Mouse (Mus musculus): Measurements from ENCODE around the gene Zfp36l1. TPM values are rescaled to one million over a fixed set of nuclear protein-coding genes. Genes with fewer than 3 reads are reported as not detected.

Zfp36l1 gene
- total RNA-seq, 2 experiments from 2014 or later = 37.3 to 40.0 TPM

- no peak for DNase-seq (ENCODE audit: low spot score in 2 of 2)
- intact Hi-C loops (cut with DNase I) = no loop called here
Observed at GRCm38 (mm10) chr12:80083937-80084336, 28.9 kb downstream of the Zfp36l1 start.

GRCm38 (mm10) chr12:80083133-80083821 is 29.5 kb downstream of the Zfp36l1 start:
- no peak for DNase-seq (ENCODE audit: low spot score in 2 of 2)
- intact Hi-C loops (cut with DNase I) = no loop called here

DNA sequence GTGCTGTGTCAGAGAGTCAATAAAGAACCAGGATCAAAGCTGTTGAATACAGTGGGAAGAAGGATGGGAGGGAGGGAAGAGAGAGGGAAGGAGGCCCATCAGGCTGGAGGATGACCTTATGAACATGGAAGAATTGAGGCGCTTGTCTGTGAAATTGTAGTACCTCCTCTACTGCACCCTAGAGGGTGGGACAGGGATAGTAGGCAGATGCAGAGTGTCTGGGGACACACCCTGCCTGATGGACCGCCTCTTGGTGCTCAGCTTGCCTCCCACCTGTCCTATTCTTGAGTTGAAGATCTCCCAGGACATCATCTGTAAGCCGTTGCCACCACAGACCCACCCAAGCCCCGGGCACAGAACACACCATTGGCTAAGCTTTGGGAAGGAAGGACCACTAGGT is 30.1 kb downstream of the Zfp36l1 start:
- intact Hi-C loops (cut with DNase I) = no loop called here
- no peak for DNase-seq (ENCODE audit: low spot score in 2 of 2)

DNA sequence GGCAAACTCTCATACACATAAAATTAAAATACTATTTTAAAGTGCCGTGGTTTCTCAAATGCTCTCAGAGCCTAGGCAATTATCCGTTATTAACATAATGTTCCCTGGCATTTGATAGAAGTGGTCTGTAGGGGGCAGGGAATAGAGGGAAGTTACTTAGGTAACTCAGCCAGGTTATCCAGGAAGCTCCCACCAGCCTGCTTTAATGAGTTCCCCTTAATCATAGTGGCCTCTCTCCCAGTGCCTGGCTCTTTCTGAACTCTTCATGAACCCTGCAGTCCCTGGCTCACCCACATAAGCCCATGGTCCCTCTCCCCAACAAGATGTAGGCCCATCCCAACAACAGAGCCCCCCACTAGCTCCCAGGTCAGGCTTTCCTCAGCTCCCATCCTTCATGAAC is 31.4 kb downstream of the Zfp36l1 start:
- intact Hi-C loops (cut with DNase I) = no loop called here
- DNase-seq (ENCODE audit: low spot score in 2 of 2) = no peak

GRCm38 (mm10) chr12:80079937-80080336 is 32.9 kb downstream of the Zfp36l1 start:
- no peak for DNase-seq (ENCODE audit: low spot score in 2 of 2)
- intact Hi-C loops (cut with DNase I) = no loop called here

DNA sequence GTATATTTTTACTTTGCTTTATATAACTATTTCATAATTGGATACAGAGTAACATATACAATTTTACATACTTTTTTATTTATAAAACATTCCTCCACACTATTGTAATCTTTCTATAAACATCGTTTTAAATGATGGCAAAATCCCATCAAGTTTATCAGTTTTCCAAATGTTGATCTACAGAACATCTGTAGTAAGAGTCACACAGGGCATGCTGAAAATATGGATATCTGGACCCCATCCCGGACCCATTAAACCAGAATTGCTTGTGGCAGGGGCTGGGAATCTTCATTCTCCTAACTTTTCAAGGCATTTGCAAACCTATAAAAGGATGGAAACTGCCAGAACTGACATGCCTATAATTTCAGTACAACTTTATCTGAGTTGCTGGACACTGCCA is 38.5 kb downstream of the Zfp36l1 start:
- intact Hi-C loops (cut with DNase I) = no loop called here
- no peak for DNase-seq (ENCODE audit: low spot score in 2 of 2)

DNA sequence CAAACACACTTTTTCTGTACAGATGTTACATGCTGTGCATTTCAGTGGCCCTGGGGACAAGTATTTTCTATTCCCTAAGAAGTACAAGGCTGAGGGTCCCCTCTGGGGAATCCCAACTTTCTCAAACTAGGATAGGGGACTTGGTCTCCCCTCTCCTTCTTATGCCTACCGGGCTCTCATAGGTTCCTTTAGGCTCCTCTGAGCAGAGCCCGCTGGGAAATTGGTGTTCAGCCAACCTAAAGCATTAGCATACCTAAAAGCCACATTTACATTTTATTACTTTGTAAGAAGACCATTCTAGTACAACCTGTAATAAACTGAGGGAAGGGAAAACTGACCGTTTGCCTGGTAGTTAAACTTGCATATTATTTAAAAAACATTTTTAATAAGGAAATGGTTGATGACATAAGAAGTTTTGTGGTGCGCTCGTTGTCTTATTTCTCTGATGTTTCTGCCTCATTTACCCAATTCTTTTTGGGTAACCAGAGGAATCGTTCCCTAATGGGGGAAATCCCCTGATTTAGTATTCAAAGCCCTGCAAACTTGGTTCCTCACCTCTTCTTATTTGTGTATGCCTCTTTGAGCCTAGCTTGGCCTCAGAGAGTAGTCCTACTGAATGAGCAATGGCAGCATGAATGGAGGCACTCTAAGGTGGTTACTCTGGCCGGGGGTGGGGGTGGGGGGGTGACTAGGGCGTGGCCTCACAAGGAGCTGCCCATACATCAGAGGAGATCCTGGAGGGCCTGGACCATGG is 42.1 kb downstream of the Zfp36l1 start:
- intact Hi-C loops (cut with DNase I) = no loop called here
- no peak for DNase-seq (ENCODE audit: low spot score in 2 of 2)

DNA sequence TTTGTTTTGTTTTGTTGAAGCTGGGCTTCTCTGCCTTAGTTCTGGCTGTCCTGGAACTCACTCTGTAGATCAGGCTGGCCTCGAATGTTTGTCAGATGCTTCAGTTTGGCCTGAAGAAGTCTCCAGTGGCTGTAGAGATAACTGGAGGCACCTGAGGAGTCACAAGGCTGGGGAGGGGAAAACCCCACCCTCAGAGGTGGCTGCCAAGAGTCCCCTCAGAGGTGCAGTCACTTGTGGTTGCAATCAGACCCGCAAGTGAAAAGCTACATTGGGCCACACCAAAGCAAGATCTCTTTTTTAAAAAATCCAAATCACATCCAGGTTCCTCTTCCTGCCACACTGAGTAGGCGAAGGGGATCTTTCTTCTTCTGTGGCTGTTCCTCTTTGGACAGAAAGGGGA is 43.8 kb downstream of the Zfp36l1 start:
- no peak for DNase-seq (ENCODE audit: low spot score in 2 of 2)
- intact Hi-C loops (cut with DNase I) = no loop called here

GRCm38 (mm10) chr12:80068016-80068415 is 44.8 kb downstream of the Zfp36l1 start:
- DNase-seq (ENCODE audit: low spot score in 2 of 2) = no peak
- intact Hi-C loops (cut with DNase I) = no loop called here

- intact Hi-C loops (cut with DNase I) = no loop called here
- no peak for DNase-seq (ENCODE audit: low spot score in 2 of 2)
Observed at GRCm38 (mm10) chr12:80065049-80065448, 47.8 kb downstream of the Zfp36l1 start.

GRCm38 (mm10) chr12:80064306-80064705 is 48.5 kb downstream of the Zfp36l1 start:
- DNase-seq (ENCODE audit: low spot score in 2 of 2) = no peak
- intact Hi-C loops (cut with DNase I) = loop anchor here (5.0 kb wide), 1 partner anchor 48 kb away; the partner anchor contains the start of gene Zfp36l1

DNA sequence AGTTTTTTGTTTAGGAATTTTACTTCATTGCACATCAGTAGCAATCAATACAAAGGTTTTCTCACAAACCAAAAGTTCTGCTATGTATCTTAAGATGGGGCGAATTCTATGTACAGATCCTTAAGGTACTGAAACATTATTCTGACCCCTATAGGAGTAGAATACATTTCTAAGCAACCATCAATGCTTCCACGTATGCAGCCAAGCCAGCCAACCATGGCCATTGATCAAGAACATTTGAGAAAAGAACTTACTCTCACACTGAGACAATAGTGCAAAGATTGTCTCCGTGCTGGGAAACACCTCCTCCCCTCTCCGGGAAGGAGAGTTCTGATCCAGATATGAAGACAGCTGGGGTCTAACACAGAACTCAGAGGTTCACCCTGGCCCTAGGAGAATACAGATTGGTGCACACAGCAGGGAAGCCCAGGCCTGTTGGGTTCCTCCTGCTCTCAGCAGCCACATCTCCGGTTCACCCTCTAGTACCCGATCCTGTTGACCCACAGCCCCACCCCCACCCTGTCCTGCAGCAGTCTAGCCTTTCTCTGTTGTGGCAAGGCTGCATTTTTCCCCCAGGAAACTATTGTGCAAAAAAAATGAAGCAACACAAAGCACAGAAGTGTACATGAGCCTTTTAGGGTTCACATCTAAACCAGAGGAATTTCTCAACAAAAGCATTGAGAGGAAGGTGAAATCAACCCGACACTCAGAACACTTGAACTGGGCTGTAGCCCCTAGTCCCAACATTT is 49.2 kb downstream of the Zfp36l1 start:
- no peak for DNase-seq (ENCODE audit: low spot score in 2 of 2)
- intact Hi-C loops (cut with DNase I) = loop anchor here (5.0 kb wide), 1 partner anchor 49 kb away; the partner anchor contains the start of gene Zfp36l1

DNA sequence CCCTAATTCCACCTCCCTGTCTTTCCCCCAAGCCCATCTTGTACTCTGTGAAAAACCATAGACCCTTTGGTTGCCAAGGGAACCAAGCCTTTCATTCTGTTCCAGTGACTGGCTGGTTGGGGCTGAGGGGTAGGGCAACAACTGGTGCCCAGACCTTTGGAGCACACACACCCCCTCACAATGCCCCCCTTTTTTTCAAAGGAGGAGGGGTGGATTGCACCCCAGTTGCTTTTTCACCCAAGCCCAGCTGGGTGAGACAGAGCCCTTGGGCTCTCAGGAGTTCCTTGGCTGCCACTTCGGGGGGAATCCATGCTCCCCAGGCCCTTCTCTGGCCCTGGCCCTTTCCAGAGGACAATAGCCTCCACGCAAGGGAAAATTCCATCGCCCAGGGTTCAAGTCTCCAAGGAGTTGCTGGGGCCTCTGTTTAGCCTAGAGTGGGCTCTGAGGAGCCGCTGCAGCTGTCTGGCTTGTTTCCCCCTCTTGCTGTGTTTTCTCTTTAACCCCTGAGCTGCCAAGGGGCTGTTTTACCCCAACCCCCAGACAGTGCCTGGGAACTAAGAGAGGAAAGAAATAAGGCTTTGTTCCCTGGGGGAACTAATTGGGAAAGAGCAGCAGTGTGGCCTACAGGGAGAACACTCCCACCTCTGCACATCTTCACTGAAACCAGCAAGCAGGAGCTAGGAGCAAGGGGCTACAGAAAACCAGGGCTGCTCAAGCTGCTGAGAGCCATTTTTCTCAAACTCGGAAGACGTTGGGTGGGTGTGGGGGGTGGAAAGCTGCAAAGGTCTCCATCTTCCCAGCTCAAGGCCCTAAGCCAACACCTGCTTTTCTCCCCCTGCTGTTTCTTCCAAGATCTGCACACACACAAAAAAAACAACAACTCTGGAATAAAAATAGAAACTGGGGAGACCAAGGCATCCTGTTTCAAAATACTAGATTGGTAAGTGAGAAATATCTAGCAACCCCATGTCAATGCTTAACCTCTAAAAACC is 50.1 kb downstream of the Zfp36l1 start:
- intact Hi-C loops (cut with DNase I) = loop anchor here (5.0 kb wide), 1 partner anchor 50 kb away; the partner anchor contains the start of gene Zfp36l1
- DNase-seq (ENCODE audit: low spot score in 2 of 2) = peak; percentile 17 to 21

DNA sequence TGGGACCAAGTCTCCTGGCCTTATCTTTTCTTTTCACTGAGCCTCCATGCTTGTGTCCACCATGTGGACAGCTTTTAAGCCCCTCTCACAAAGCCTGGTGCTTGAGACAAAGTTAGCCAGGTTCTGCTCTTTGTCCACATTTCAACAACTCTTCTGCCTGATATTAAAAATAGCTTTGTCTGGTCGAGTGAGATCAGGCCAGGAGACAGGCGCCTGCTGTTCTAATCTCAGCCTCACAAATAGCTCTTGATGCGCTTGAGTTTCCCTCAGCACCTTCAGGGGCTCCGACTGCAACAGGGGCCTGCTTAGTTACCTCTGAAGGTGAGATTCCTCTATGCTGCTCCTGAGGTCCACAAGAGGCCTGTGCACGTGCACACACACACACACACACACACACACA is 51.0 kb downstream of the Zfp36l1 start:
- DNase-seq (ENCODE audit: low spot score in 2 of 2) = no peak
- intact Hi-C loops (cut with DNase I) = loop anchor here (5.0 kb wide), 1 partner anchor 50 kb away; the partner anchor contains the start of gene Zfp36l1

DNA sequence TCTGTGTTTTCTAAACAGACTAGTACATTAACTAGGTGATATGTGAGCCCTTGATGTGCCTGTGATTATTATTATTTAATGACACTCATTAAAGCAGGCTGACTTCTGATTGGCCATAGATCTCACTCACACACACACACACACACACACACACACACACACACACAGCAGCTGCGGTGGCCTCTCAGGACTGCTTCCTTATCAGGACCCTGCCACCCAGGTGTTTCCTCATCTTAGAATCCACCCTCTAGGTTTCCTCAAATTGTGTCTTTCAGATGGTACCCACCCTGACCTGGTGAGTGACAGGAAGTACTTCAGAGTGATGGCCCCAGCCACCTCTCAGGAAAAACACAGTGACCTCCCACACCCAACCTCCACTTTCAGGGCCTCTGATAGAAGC is 52.0 kb downstream of the Zfp36l1 start:
- intact Hi-C loops (cut with DNase I) = loop anchor here (5.0 kb wide), 1 partner anchor 51 kb away; the partner anchor contains the start of gene Zfp36l1

DNA sequence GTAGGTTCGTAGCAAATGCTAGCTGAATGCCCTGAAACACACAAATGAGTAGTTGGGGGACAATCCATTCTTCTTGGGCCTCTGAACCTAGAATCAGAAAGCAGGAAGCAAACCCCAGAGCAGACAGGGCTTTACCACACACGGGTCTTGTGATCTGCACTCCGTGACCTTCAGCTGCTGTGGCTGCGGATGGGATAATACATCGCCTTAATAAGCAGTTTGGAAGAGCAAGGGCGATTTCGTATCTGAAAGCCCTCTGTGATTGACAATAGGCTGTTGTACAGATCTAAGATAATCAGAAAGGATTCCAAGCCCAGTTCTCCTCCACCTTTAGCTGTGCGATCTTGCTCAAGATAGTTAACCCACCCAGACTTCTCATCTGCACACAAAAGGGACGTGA is 52.5 kb downstream of the Zfp36l1 start:
- DNase-seq (ENCODE audit: low spot score in 2 of 2) = no peak
- intact Hi-C loops (cut with DNase I) = loop anchor here (5.0 kb wide), 1 partner anchor 52 kb away; the partner anchor contains the start of gene Zfp36l1

More for the DNA sequence above, 52.0 kb downstream of the Zfp36l1 start:
- no peak for DNase-seq (ENCODE audit: low spot score in 2 of 2)

- no peak for DNase-seq (ENCODE audit: low spot score in 2 of 2)
- intact Hi-C loops (cut with DNase I) = loop anchor here (5.0 kb wide), 1 partner anchor 52 kb away; the partner anchor contains the start of gene Zfp36l1
Observed at GRCm38 (mm10) chr12:80059773-80060328, 53.0 kb downstream of the Zfp36l1 start.
